Mouse (Mus musculus): ENCODE measurements around the gene Phf2. TPM values are rescaled to one million over a fixed set of nuclear protein-coding genes. Genes with fewer than 3 reads are reported as not detected.

The Phf2 gene
- total RNA-seq, 1 experiment from 2014 or later: 14.3 TPM

DNA sequence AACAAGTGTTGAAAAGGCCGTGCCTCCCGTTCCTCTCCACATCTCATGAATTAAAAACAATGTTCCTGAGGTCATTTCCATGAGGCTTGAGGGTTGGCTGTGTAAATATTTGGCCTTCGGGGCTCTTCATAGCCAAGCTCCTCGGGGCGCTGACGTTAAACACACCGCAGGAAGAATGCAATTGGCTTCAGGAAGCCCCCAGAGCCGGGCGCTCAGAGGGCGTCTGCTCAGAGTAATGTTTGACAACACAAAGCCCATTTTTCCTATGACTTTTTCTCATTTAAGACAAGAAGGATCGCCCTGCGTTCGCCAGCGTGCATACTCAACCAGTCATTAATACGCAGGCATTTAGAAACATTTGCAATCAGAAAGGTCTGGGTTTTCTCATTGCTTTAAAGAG, 114.2 kb downstream of the Phf2 start:
- no peak for ATAC-seq (replicated peaks; ENCODE audit: low read depth, poor library complexity, severe bottlenecking)

Other genes starting within 250 kb of the Phf2 start
- 3.4 and 4.1 TPM in 2 replicates for gene Ptpdc1, start 245.5 kb downstream of the Phf2 start, total RNA-seq (2017)
- gene Barx1, start 208.1 kb downstream of the Phf2 start, total RNA-seq (2017): not detected in 2 replicates
- gene Fam120a, start 96.9 kb upstream of the Phf2 start, total RNA-seq (2017): 126 and 134 TPM in 2 replicates